26 mouse cellular contexts compared by ENCODE assay signal in genomic region chr2:165656541-165656940, GRCm38 (mm10).
A peak's percentile ranks its signal among the peaks of the same experiment; 100 is the strongest.
DNase-seq lines count a peak whose midpoint lies in the region; ATAC-seq and TF ChIP-seq lines count a peak whose summit lies in the region.
"Had no signal": no experiment of that assay in that cellular context is flagged by ENCODE, and none has a peak within 500 bp of the region (broad histone marks: within the 10 kb centered on the region; RNA-seq: fewer than 3 reads in every experiment).

No protein-coding gene starts in this region.

- peaks cover 70% of the 10 kb centered on the region for H3K4me1 ChIP-seq in embryonic facial prominence, embryonic 13.5 days
- peaks cover 73% of the 10 kb centered on the region for H3K4me1 ChIP-seq in embryonic facial prominence, embryonic 10.5 days
- H3K4me1 ChIP-seq in hindbrain, embryonic 13.5 days (replicated peaks), result peaks cover 53% of the 10 kb centered on the region
- H3K4me1 ChIP-seq in hindbrain, postnatal 0 days (ENCODE audit: insufficient read depth, low read length), result peaks cover 17% of the 10 kb centered on the region
- peaks cover 31% of the 10 kb centered on the region for H3K4me1 ChIP-seq in neural tube, embryonic 11.5 days (ENCODE audit: control insufficient read depth, insufficient read depth, low read length)

- H3K27ac ChIP-seq in embryonic facial prominence, embryonic 13.5 days, result 0 out of 2 replicates have a peak overlapping the region, but pooled peaks have one; percentile 12
- H3K27ac ChIP-seq in embryonic facial prominence, embryonic 10.5 days (replicated peaks), result no peak overlapping the region
- peak overlapping the region; percentile 70; the same call in 1 of the 2 replicates for H3K27ac ChIP-seq in hindbrain, embryonic 13.5 days
- no peak overlapping the region for H3K27ac ChIP-seq in hindbrain, postnatal 0 days
- no peak overlapping the region for H3K27ac ChIP-seq in neural tube, embryonic 11.5 days (ENCODE audit: low read depth, low read length)
- H3K27ac ChIP-seq: embryonic facial prominence, embryonic 15.5 days; layer of hippocampus, adult 2 months; liver, embryonic 12.5 days; stomach, embryonic 15.5 days had no signal

- no peak for DNase-seq in embryonic facial prominence, embryonic 10.5 days (ENCODE audit: low spot score)
- DNase-seq in hindbrain, postnatal 0 days (ENCODE audit: low spot score), result no peak
- DNase-seq in neural tube, embryonic 11.5 days (ENCODE audit: low spot score), result peak; percentile 3
- no peak for DNase-seq in neural tube, embryonic 10.5 days (ENCODE audit: extremely low spot score, low spot score)
- DNase-seq in frontal cortex, postnatal 14 days (ENCODE audit: low spot score in 2 of 2), result no peak
- DNase-seq: adrenal gland, adult 8-10 months; cerebellum, adult 8-10 months; cerebellum, postnatal 36 days; embryo, embryonic 11 days; gastrocnemius, postnatal 25 days; heart, adult 18-20 months; heart, postnatal 10 days; kidney, adult 9 months; kidney, postnatal 14 days; layer of hippocampus, postnatal 36 days; lung, adult 2 months; lung, postnatal 14 days had no signal

- H3K4me3 ChIP-seq in embryonic facial prominence, embryonic 13.5 days, result no peak overlapping the region
- H3K4me3 ChIP-seq in embryonic facial prominence, embryonic 10.5 days, result no peak overlapping the region
- no peak overlapping the region for H3K4me3 ChIP-seq in hindbrain, embryonic 13.5 days
- no peak overlapping the region for H3K4me3 ChIP-seq in hindbrain, postnatal 0 days (ENCODE audit: low read length)
- H3K4me3 ChIP-seq in neural tube, embryonic 11.5 days (ENCODE audit: low read depth, low read length), result no peak overlapping the region
- H3K4me3 ChIP-seq: embryonic facial prominence, embryonic 15.5 days; heart, embryonic 12.5 days; layer of hippocampus, adult 2 months; liver, embryonic 12.5 days; stomach, embryonic 15.5 days had no signal

- H3K4me2 ChIP-seq in embryonic facial prominence, embryonic 13.5 days, result no peak overlapping the region
- H3K4me2 ChIP-seq in hindbrain, embryonic 13.5 days, result no peak overlapping the region
- H3K4me2 ChIP-seq in hindbrain, postnatal 0 days (ENCODE audit: low read depth, low read length), result no peak overlapping the region
- no peak overlapping the region for H3K4me2 ChIP-seq in neural tube, embryonic 11.5 days (ENCODE audit: low read depth)
- H3K4me2 ChIP-seq: embryonic facial prominence, embryonic 15.5 days; heart, embryonic 12.5 days; liver, embryonic 12.5 days; stomach, embryonic 15.5 days had no signal

- H3K36me3 ChIP-seq in embryonic facial prominence, embryonic 13.5 days, result no peaks in the 10 kb centered on the region
- H3K36me3 ChIP-seq in embryonic facial prominence, embryonic 10.5 days (replicated peaks), result no peaks in the 10 kb centered on the region
- no peaks in the 10 kb centered on the region for H3K36me3 ChIP-seq in hindbrain, embryonic 13.5 days
- H3K36me3 ChIP-seq in hindbrain, postnatal 0 days (ENCODE audit: insufficient read depth, low read length), result no peaks in the 10 kb centered on the region
- H3K36me3 ChIP-seq in neural tube, embryonic 11.5 days (ENCODE audit: control insufficient read depth, insufficient read depth, low read length), result no peaks in the 10 kb centered on the region
- H3K36me3 ChIP-seq: embryonic facial prominence, embryonic 15.5 days; heart, embryonic 12.5 days; liver, embryonic 12.5 days; stomach, embryonic 15.5 days had no signal

- no peak overlapping the region for H3K9ac ChIP-seq in embryonic facial prominence, embryonic 13.5 days
- H3K9ac ChIP-seq in hindbrain, embryonic 13.5 days, result no peak overlapping the region
- H3K9ac ChIP-seq in hindbrain, postnatal 0 days (replicated peaks; ENCODE audit: low read length), result no peak overlapping the region
- no peak overlapping the region for H3K9ac ChIP-seq in neural tube, embryonic 11.5 days (ENCODE audit: low read length)
- H3K9ac ChIP-seq: embryonic facial prominence, embryonic 15.5 days; heart, embryonic 12.5 days; liver, embryonic 12.5 days; stomach, embryonic 15.5 days had no signal

- ATAC-seq in embryonic facial prominence, embryonic 13.5 days (ENCODE audit: insufficient number of reproducible peaks, insufficient read depth, low FRiP score, low TSS enrichment, low read depth), result no peak
- ATAC-seq in hindbrain, embryonic 13.5 days (ENCODE audit: low FRiP score), result no peak
- ATAC-seq in hindbrain, postnatal 0 days, result no peak
- ATAC-seq in neural tube, embryonic 11.5 days (ENCODE audit: insufficient read depth, low FRiP score, low TSS enrichment), result no peak
- ATAC-seq: activated CD4-positive, CD25-positive, alpha-beta regulatory T cell, adult 4 months; intestine, embryonic 16.5 days; liver, embryonic 12.5 days had no signal

- H3K27me3 ChIP-seq in embryonic facial prominence, embryonic 13.5 days, result no peaks in the 10 kb centered on the region
- H3K27me3 ChIP-seq in embryonic facial prominence, embryonic 10.5 days (replicated peaks; ENCODE audit: low read depth, poor library complexity, severe bottlenecking), result no peaks in the 10 kb centered on the region
- H3K27me3 ChIP-seq in hindbrain, embryonic 13.5 days, result no peaks in the 10 kb centered on the region
- no peaks in the 10 kb centered on the region for H3K27me3 ChIP-seq in hindbrain, postnatal 0 days (ENCODE audit: insufficient read depth, low read length)
- H3K27me3 ChIP-seq in neural tube, embryonic 11.5 days (ENCODE audit: control insufficient read depth, insufficient read depth, low read length), result no peaks in the 10 kb centered on the region
- H3K27me3 ChIP-seq: embryonic facial prominence, embryonic 15.5 days; liver, embryonic 12.5 days; stomach, embryonic 15.5 days had no signal

- no peaks in the 10 kb centered on the region for H3K9me3 ChIP-seq in embryonic facial prominence, embryonic 13.5 days
- no peaks in the 10 kb centered on the region for H3K9me3 ChIP-seq in embryonic facial prominence, embryonic 10.5 days
- H3K9me3 ChIP-seq in hindbrain, embryonic 13.5 days, result no peaks in the 10 kb centered on the region
- H3K9me3 ChIP-seq in hindbrain, postnatal 0 days (ENCODE audit: low read length), result no peaks in the 10 kb centered on the region
- no peaks in the 10 kb centered on the region for H3K9me3 ChIP-seq in neural tube, embryonic 11.5 days (ENCODE audit: control insufficient read depth, low read length)
- H3K9me3 ChIP-seq: embryonic facial prominence, embryonic 15.5 days; heart, embryonic 12.5 days; liver, embryonic 12.5 days; stomach, embryonic 15.5 days had no signal

- WGBS in embryonic facial prominence, embryonic 13.5 days, result 51% methylated on average over 4 of the region's 4 CpGs
- 90% methylated on average over 4 of the region's 4 CpGs for WGBS in embryonic facial prominence, embryonic 10.5 days
- 83% methylated on average over 4 of the region's 4 CpGs for WGBS in hindbrain, embryonic 13.5 days
- 75% methylated on average over 4 of the region's 4 CpGs for WGBS in hindbrain, postnatal 0 days
- 96% methylated on average over 4 of the region's 4 CpGs for WGBS in neural tube, embryonic 11.5 days

- no peak for TF ChIP-seq CTCF in hindbrain, postnatal 0 days (IDR thresholded peaks at IDR 0.05; ENCODE audit: low read depth)

Comparison
In these comparisons a context has a peak if more than half of its experiments do, and no peak if none do; other contexts are left out.
1. H3K27ac ChIP-seq: peak in embryonic facial prominence, embryonic 13.5 days (single experiment) and hindbrain, embryonic 13.5 days (single experiment); none in embryonic facial prominence, embryonic 10.5 days (single experiment), hindbrain, postnatal 0 days (single experiment) and neural tube, embryonic 11.5 days (single experiment).